Mouse (Mus musculus) ES-E14 (cell line): ENCODE results near the gene Prss56.

ENCODE experiments used
- CHD2 ChIP-seq: IDR thresholded peaks from 2 replicates; pipeline ENCODE4 v1.6.1; 2014; ENCODE audit warnings: mild to moderate bottlenecking, low read depth, low read length, inconsistent platforms
- HCFC1 ChIP-seq: IDR thresholded peaks from 2 replicates; pipeline ENCODE4 v1.6.1; 2012; ENCODE audit warnings: low read length, inconsistent platforms, borderline replicate concordance; ENCODE audit not compliant: insufficient read depth

GRCm38 (mm10) chr1:87230606-87231005 lies 47.5 kb downstream of the Prss56 start:
- TF ChIP-seq HCFC1 (no peak), CHD2 (peak; percentile 29; the same call in 1 of the 2 replicates)
